Mouse (Mus musculus): ENCODE results near the gene Nsf.
"Not testable (repeated sequence)": the region's sequence is repeated elsewhere in the genome, so short reads cannot be mapped to it uniquely, and the experiment has no call there.

Gene Nsf

DNA sequence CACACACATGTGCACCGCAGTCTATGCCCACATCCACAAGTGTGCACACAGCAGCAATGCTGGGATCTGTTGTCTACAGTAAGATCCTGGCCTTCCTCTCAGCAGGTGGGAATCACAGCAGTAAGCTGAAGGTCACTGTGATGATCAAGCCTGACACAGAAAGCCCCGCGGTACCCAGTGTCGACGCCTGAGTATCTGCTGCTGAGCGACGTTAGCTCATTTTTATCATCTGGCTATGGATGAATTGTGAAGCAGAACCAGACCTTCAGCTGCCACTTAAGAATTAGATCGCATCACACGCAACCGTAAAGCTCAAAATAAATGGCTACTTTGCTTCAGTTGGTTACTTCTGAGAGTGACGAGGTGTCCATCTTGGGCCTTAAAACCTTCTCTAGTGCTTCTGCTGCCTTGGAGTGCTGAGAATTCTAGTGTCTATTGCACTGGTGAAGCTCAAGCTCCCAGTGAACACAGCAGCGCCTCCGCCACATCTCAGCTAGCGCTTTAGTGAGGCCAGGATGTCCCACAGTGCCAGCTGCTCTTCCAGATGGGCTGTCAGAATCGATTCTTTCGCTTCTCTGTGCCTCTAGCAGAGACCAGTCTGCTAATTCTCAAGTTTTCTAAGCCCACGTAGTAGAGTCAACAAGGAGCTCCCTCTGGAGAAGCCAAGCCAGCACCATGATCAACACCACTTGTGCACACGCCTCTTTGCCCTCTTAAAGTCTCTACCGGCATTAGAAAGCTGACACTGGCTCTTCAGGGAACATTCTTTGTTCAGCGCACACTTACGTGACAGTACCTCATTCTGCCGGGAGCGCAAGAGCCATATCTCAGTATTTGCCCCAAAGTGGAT, 63.3 kb downstream of the Nsf start:
- DNase-seq, result no peak

DNA sequence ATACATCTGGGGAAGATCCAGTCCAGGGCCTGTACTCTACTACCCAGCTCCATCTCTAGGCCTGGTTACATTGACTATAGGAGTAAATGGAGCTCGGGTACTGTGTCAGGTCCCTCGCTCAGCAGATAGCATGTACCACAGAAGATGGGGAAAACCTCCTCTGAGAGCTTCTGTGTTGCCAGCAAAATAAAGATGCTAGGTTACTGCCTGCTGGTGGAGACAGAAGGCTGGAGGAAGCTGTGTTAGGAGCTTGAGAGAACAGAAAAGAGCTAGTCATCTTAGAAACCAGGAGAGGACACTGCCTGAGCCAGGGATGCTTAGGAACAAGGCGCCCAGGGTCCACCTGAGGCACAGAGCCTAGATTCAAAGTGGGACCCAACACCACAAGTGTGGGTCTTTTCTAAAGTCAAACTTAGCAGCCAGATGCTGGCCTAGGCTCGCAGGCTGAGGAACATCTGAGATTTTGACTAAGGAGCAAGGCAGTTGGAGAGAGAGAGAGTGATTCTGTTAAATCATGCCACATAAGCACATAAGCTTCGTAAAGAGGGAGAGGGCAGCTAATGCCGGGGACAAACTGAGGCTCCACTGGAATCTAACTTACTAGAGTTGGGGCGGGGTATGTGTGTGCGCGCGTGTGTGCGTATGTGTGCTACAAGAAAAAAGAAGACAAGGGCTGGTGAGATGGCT, 66.0 kb downstream of the Nsf start:
- DNase-seq, result no peak

DNA sequence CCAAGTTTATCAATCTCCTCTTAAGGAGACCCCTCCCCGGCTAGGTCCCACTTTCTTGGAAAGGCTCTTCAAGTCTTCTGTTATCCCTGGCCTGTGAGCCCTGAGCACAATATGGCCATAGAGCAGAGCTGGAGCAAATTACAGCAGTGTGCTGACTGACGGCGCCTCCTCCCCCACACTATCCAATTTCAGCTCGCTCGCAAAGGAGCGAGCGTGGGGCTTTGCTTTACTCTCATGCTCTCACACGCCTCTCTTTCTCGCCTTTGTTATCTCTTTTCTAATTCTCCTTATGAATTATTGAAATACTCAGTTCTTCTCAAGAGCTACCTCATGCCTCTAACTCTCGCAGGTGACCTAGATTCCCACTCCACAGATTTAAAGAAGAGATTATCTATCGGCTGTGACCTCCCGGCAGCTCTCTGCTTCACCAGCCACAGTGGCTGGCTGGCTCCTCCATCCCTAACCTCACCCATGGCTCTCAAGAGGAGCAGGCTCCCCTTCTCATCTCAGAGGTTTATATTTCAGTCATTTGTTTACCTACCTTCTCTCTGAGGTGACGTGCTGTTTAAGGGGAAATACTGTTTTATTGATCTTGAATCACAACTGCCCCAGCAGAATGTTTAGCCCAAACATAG, 69.0 kb downstream of the Nsf start:
- DNase-seq, result no peak

DNA sequence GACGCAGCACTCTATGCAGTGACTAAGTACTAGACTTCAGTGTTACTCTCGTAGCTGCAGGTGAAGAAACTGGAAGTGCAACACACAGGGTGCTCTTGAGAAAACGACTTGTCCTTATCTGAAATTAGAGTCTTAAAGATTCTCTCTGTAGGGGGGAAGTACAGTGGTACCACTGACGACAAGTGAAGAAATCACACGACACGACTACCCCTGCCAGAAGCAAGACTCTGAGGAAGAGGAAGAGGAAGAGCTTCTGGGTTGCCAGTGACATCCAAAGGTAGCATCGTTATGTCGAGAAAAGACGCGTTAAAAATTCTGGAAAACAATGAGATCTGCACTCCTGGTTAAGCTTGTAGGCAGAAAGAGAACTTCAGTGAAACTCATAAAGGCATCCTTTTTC, 70.1 kb downstream of the Nsf start:
- DNase-seq, result no peak

DNA sequence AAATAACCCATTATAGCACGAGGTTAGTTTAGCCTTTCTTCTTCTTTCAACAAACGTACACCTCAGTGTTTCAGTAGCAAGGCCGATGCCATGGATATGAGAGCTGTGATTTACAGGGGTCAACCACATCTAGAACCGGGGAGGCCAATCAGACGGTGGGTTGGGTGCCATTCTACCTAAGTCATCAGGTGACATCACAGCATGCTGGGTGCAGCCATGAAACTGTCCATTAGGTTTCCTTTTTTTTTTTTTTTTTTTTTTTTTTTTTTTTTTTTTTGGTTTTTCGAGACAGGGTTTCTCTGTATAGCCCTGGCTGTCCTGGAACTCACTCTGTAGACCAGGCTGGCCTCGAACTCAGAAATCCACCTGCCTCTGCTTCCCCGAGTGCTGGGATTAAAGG, 74.4 kb downstream of the Nsf start:
- not testable (repeated sequence) for DNase-seq

DNA sequence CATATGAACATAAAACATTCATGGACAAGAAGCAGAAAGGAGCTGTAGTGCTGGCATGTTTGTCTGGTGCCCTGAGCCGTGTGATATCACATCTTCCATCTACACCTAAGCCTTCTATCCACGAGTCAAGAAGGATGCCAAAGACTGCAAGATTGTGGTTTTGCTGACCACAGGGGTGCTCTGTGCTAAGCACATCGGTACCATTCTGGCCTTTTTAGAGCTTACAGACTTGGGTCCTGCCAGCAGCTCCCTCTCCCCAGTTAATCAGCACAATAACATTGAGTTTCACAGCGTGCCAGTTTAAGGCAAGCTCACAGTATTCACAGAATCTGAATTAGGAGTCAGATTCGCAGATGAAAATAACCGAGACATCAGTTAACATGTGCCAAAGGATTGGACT, 75.4 kb downstream of the Nsf start:
- no peak for DNase-seq

DNA sequence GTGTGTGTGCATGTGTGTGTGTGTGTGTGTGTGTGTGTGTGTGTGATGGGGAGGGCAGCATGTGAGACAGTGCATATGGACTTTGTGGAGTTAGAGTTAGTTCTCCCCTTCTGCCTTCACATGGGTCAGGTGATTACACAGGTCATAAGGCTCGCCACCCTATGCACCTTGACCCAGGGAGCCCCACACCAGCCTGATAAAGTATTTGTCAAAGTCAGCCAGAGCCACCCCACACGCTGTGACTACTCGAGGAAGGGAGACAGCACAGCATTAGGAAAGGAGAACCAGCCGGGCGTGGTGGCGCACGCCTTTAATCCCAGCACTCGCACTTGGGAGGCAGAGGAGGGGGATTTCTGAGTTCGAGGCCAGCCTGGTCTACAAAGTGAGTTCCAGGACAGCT, 83.5 kb downstream of the Nsf start:
- no peak for DNase-seq

DNA sequence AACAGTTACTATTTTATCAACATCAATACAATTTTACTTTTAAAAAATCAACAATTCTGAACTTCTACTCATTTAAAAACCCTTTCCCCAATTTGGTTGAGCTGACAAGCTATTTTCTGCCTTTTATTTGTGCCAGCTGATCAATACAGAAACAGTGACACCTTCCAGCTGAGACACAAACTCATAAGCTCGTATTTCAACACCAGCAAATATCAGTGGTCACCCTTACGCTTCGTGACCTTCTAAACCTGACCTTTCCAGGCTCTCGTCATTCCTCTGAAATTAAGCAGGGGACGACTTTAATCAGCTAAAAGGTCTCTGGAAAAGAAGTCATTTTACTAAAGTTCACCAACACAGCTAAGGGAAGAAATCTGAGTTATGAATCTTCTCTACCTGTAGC, 86.2 kb downstream of the Nsf start:
- DNase-seq, result no peak

DNA sequence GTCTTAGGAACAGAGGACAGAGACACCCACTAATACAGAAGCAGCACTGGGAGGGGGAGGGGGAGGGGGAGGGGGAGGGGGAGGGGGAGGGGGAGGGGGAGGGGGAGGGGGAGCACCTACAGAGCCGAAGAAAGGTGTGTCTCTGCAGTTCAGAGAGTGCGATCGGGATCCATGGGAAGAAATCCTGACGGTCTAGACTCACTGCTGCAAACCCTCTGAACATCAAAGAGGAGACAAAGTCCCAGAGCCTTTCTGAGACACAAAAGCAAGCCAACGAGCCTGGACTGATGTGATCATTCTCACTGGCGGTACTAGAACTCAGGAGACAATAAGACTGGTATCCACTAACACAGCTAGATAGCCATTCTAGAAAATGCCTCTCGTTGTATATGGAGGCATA, 88.5 kb downstream of the Nsf start:
- no peak for DNase-seq

DNA sequence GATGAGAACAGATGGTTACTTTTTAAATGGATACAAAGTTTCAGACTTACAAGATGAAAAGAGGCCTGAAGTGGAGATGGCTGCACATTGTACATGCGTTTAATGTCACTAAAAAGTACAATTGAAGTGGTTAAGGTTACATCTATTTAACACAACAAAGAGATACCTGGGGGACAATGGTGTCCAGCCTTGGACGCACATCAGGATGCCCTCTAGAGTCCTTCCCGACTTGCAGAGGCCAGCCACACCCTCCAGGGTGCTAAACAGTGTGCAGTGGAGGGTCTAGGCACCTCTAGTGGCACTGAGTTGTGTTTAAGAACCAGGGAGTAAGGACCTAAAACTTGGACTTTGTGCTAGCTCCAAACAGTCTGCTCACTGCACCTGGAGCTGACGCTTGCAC, 89.4 kb downstream of the Nsf start:
- no peak for DNase-seq

DNA sequence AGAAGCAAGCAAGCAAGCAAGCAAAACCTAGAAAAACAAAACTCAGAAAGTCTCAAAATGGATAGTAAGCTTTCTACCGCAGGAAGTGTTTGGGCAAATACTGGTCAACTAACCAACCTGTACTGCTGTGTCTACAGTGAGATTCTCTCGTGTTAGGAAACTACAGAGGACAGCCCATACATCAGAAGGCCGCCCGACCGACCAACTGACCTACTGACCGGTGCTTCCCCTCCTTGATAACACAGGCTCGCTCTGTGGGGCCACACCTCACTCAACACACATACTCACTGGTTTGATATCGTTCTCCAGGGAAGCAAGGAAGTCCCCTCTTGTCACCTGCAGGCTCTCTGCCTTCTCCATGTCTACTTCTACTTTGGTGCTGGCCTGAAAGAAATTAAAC, 90.9 kb downstream of the Nsf start:
- DNase-seq, result peak; percentile 39

DNA sequence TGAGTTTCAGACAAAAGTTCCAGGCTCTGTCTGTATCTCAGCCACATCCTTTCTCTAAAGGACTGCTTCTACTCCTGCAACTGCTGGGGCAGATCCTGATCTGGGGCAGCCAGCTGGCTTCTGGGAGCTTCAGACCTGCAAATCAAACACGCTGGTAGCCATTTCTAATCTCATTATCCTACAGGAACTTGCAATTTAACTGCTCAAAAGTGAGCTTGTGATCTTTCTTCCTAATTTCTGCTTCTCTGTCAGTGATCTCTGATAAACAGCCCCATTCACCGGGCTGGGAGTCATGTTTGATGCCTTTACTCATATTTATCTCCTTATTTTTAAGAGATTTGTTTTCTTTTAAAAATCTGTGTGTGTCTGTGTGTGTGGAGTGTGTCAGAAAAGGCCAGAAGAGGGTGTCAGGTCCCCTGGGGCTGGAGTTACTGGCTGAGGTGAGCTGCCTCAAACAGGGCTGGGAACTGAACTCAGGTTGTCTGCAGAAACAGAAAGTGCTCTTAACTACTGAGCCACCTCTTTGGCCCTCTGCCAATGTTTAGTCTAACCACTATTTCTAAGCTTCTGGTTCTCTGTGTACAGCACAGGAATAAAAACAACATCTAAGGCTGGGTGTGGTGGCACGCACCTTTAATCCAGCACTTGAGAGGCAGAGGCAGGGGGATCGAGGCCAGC, 93.8 kb downstream of the Nsf start:
- no peak for DNase-seq

DNA sequence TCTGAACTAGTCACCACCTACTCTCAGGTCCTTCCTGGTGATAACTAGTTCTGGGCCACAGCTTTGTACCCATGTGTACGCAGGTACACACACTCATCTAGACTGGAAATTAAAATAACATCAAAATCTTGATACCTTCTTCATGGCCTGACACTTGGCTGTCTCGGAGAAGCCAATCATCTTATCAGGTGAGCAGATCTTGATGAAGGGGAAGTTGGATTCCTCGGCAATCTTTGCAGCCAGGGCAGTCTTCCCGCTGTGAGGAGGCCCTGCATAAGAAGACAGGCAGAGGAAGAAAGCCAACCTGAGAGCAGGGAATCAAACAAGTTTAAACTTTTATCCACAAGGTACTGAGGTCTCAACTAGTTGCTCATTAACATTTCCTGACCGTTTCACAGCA, 95.1 kb downstream of the Nsf start:
- no peak for DNase-seq

DNA sequence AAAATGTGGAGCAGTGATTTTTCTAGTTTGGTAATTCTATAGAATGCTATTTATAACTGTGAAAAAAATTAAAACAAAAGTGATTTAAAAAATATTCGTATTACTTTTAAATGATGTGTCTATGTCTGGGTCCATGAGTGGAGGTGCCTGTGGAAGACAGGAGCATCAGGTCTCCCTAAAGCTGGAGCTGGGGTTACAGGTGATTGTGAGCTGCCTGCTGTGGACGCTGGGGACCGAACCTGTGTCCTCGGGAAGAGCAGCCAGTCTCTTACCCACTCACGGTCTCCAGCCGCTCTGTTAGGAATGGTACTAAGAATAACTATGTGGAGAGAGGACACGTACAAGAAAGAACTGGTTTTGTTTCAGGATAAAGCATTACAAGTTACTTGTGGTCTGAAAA, 97.2 kb downstream of the Nsf start:
- DNase-seq, result no peak

DNA sequence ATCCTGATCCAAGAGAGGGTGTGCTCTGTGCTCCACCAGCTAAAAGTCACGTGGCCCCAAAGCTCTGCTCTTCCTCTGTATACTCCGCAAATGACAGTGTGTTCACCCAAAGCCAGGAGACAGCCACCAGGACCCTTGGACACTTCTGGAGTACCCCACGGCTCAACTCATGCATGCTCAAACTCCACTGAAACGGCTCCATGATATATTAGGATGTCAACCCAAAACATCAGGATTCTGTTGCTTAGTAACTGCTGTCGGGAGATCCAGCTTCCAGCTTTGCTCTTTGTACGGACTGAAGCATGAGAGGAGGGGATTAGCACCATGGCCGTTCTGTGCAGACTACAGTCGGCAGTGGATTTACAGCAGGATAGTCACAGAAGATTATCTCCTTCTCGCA, 99.6 kb downstream of the Nsf start:
- DNase-seq, result no peak

DNA sequence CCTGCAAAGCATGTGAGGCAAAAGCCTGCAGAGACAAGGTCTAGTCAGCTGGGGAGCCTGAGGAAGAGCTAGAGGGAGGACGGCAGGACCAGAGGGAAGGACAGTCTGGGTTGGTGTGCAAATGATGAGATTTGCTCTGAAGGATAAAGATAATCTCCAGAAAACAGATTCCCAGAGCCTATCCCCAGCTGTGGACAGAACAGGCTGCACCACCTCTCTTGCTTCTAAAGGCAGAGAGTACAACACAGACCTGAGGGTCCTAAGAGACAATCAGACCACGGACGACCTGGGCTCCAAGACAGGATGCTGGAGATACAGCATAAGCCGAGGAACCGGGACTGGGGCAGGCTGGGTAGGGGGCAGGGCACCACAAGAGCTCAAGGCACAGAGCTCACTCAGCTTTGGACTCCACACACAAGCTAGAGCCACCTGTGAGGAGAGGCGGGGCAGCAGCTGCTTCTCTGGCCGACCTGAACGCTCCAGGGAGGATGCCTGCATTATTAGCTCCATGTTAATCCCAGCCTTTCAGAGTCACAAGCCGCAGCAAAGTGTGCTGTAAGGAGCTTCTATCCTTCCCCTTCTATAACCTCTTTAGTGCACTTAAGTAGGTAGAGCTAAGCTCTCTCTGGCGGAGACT, 100.5 kb downstream of the Nsf start:
- DNase-seq, result no peak

DNA sequence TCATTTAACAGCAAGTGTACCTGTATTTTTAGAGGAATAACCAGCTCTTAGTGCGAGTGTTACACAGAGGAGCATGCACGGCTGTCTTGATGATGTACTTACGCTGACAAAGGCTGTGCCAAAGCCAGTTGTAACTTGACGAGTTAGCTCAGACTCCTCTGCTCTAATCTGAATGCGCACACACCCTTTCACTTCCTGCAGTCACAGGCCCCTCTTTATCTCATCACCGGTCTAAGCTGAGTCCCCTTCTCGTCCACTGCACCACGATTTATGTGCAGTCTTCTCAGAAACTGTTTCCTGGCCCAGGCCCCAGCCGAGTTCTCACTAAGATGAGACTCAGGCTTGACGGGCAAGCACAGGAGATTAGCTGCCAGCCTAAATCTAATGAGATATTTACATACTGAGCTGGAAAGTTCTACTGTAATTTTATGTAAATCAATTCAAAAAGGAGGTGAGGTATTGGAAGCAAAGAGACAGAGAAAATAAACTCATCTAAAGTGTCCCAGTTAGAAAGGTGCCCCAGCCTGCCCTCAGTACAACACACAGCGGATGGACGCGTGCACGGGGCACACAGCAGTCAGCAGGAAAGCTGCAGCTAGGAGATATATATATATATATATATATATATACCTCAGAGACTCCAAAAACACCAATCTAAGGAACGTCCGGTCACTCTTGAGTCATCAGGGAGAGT, 101.1 kb downstream of the Nsf start:
- DNase-seq, result peak; percentile 43

DNA sequence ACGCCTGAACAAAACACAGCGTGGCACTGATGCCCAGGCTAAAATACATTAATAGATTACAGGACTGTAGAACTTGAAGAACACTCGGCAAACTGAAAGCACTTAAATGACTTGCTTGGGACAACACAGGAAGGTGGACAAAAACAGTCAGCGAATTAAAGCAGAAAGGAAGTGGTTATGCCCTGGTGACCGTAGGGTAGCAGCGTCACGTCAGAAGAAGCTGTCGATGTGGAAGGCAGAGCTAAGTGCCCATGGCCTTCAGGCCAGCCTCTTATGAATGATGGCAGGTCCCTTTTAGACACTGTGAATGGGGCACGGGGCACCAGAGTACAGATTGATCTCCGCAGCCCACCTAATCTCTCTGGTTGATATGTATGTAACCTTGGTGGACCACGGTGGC, 105.6 kb downstream of the Nsf start:
- no peak for DNase-seq

DNA sequence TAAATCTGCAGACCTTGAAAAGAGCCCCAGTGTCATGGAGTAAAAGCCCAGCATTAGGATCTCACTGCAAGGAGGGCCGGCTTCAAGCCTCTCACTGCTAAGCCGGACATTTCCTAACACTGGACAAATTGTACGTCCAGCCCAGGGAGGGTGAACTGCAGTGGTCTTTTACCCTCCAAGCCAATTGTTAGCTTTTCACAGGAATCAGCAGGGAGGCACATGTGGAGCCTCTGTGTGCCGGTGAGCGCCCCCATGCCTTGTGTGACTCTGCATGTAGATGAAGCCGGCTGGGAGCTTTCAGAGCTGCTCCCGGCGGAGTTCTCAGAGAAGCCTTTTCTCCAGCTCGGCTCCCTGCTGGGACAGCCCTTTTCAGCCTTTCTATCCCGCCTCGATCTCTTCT, 113.0 kb downstream of the Nsf start:
- no peak for DNase-seq

DNA sequence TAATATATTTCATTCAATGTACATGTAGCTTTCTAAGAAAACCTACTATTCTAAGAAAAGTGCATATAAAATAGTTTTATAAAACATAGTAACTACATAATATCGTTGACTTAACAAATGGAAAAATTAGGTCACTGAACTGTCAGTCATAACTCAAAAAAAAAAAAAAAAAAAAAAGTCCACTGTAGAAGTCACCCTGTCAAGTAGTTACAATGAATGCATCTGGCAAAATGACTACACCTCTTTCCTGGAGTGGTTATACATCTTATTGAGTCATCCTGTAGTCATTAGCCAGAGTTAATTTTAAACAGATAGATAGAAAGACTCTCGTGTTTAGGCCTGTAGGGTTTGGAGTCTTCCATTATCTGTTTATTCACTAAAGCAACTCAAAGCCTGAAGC, 114.9 kb downstream of the Nsf start:
- no peak for DNase-seq

DNA sequence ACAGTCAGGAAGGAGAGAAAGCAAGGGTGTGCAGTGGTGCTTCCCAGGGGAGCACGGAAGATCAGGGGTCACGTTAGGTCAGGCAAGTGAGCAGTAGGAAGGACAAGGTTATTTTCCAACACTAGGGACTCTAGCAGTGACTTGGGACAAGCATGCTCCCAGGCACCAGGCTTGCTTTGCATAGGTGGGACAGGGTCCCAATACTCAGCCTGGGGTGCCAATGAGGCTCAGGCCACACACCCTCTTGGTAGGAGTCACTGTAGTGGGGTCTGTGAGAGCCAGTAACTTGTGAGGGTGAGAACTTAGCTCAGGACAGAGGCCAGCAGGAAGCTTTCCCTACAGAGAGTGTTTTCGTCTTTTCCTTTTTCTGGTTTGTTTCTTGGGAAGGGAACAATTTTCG, 121.5 kb downstream of the Nsf start:
- DNase-seq, result no peak

DNA sequence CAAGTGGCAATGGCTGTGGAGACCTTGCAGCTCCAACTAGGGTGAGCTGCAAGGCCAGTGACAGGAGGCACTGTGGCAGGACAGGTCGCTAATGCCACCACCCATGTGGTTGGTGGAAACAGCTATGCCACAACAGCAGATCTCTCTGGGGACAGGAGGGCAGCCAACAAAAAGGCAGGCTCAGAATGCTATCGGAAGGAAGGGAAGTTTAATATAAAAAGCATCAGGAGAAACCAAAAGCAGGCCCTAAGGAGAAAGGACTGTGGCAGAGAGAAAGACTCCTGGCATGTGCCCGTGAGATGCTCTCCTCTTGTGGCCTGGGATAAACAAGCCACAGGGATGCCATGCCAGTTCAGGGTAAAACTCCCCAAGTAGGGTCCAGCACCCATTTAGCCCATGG, 122.1 kb downstream of the Nsf start:
- DNase-seq, result no peak

DNA sequence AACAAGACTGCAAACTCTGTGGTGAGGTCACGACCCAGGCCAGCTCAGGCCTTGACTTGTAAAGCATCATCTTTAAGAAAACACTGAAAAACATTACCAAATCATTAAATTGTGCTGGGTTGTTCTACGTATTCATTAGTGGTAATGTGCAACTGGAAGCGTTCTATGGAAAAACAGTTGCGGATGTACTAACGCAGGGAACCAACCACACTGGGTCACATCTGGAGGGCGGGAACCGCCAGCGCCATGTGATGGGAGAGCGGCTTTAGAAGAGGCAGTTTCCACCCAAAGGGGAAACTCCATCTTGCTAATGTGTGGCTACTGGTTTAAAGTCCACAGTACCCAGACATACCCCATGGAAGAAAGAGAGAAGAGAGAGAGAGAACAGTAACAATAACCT, 123.4 kb downstream of the Nsf start:
- no peak for DNase-seq
